Mouse (Mus musculus) bone marrow macrophage, adult 2 months (primary cell): ENCODE results near the gene Pgc. TPM values are rescaled to one million over a fixed set of nuclear protein-coding genes. Genes with fewer than 3 reads are reported as not detected.
A peak's percentile ranks its signal among the peaks of the same experiment; 100 is the strongest.

Experiments used
- H3K27ac ChIP-seq: 2 replicates; pipeline ENCODE4 v1.5.1; 2012; ENCODE audit warnings: low read depth, low read length; ENCODE audit not compliant: insufficient read depth
- H3K4me1 ChIP-seq: 2 replicates; pipeline ENCODE4 v1.6.1; 2012; ENCODE audit warnings: low read length; ENCODE audit not compliant: control insufficient read depth, insufficient read depth
- H3K4me3 ChIP-seq: 2 replicates; pipeline ENCODE4 v1.5.1; 2012; ENCODE audit warnings: mild to moderate bottlenecking, low read length, moderate library complexity; ENCODE audit not compliant: insufficient read depth
- CTCF ChIP-seq: IDR thresholded peaks from 2 replicates; pipeline ENCODE4 v1.5.1; 2012; ENCODE audit warnings: low read depth, mild to moderate bottlenecking, low read length, moderate library complexity
- POLR2A ChIP-seq: IDR thresholded peaks from 2 replicates; pipeline ENCODE4 v1.6.1; 2012; ENCODE audit warnings: mild to moderate bottlenecking, low read depth, low read length, borderline replicate concordance
- polyA plus RNA-seq: library from polyadenylated mRNA; stranded (reverse); fragments of >200 nt; gene quantifications from 2 replicates; pipeline ENCODE4 v1.2.4, GENCODE M21; 2012; ENCODE audit not compliant: missing spikeins, insufficient read depth, insufficient read length

Pgc gene
- polyA plus RNA-seq, 1 experiment, result not detected

DNA sequence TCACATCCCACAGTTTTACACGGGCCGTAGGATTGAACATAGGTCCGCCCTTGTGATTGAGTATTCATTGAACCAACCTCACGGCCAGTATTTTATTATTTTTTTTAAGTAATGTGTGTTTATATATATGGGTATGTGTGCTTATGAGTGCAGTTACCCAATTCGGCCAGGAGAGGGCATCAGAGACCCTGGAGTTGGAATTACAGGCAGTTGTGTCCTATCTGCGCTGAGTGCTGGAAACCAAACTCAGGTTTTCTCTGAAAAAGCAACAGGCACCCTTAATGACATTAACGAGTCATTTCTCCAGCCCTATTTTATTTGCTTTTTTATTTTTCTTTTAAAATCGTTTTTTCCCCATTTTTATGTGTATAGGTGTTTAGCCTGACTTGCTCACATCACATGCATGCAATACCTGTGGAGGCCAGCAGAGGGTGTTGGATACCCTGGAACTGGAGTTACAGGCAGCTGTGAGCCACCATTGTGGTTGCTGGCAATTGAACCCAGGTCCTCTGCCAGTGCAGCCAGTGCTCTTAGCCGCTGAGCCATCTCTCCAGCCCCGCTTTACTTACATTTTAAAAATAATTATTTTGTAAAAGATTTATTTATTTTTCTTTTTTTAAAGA is 18.2 kb downstream of the Pgc start:
- TF ChIP-seq POLR2A, result no peak
- no peak for TF ChIP-seq CTCF
- H3K27ac ChIP-seq, result no peak overlapping the region
- no peak overlapping the region for H3K4me3 ChIP-seq
- peaks cover 6% of the 10 kb centered on the region; the same call in 1 of the 2 replicates for H3K4me1 ChIP-seq

DNA sequence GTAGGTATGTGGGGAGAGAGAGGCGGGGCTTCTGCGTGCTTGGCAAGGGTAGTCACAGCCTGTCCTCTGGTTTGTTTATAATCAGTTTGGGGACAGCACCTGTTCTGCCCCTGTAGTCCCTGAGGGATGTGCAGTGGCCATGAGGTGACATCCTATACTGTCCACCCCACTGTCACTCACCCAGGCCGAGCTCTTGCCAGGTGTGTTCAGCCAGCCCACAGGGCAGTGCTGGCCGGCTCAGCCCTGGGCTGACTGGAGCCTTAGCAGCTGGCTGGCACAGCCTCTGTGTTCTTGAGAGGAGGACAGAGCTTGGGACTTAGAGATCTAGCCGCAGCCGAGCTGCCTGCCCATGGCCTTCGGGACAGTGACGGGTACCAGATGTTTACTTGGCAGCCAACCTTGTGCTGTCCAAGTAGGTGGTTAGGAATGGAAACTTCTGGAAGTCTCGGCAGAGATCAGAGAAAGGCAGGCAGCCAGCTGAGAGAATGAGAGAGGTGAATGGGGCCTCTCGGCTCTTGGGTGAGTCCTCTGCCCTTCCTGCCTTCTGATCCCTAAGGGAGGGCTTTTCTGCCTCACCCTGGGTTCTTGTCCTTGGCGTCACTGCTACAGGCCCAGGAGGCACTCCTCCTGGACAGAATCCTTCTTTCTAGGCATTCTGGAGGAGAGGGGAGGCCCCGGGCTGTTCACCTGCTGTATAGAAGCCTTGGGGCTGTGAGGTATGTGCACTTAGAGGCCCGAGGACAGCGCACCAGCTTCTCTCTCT is 22.3 kb downstream of the Pgc start:
- no peak overlapping the region for H3K4me3 ChIP-seq
- TF ChIP-seq CTCF (no peak), POLR2A (no peak)
- peaks cover 7% of the 10 kb centered on the region for H3K4me1 ChIP-seq
- H3K27ac ChIP-seq, result no peak overlapping the region

DNA sequence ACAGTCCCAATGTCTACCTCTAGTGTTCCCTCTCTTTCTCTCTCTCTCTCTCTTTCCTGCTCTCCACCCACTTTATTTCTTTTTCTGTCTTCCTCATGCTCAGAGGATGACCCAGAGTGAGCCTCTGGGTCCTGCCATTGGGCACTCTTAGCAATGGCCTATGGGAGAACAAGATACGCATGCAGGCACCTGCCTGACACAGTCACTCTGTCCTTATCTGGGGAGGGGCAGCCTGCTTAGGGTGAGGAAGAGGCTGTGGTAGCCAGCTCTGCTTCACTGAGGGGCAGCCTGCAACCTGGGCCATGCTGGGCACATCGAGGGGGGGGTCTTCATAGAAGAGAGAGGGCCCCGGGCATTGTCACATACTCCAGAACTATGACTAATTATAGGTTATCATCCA is 23.0 kb downstream of the Pgc start:
- no peak overlapping the region for H3K4me3 ChIP-seq
- no peak for TF ChIP-seq CTCF
- no peak for TF ChIP-seq POLR2A
- H3K4me1 ChIP-seq, result peaks cover 11% of the 10 kb centered on the region
- H3K27ac ChIP-seq, result no peak overlapping the region

DNA sequence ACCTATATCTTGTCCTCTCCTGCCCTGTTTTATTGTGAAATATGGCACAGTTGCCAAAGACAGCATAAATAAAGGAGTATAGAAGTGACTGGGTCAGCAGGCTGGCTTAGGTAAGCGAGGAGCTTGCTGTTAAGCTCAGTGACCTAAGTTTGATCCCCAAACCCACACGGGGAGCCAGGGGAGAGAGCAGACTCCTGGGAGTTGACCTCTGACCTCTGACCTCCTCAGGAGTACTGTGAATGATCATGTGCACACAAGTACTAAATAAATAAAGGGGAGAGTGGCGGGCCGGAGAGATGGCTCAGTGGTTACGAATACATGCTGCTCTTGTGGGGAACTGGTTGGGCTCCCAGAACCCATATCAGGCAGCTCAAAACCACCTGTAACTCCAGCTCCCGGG is 23.5 kb downstream of the Pgc start:
- H3K27ac ChIP-seq, result no peak overlapping the region
- no peak overlapping the region for H3K4me3 ChIP-seq
- TF ChIP-seq CTCF (no peak), POLR2A (no peak)
- H3K4me1 ChIP-seq, result peaks cover 16% of the 10 kb centered on the region

DNA sequence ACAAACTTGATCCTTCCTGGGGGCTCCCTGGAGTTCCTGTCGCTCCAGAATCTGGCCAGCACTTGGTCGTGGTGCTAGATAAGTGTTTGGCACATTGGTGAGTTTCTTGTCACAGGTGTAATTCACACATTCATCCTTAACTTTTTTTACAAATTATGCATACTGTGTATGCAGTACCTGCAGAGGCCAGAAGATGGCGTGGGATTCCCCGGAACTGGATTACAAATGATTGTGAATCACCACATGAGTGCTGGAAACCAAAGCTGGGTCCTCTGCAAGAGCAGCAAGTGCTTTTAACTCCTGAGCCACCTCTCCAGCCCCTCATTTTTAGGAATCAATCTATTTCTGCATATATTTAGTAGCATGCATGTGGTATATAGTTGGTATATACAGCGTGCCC is 25.2 kb downstream of the Pgc start:
- Histone ChIP-seq H3K4me1 (peaks cover 33% of the 10 kb centered on the region), H3K4me3 (no peak overlapping the region), H3K27ac (no peak overlapping the region)
- TF ChIP-seq CTCF, result peak; percentile 28; the same call in 1 of the 2 replicates
- TF ChIP-seq POLR2A, result no peak

DNA sequence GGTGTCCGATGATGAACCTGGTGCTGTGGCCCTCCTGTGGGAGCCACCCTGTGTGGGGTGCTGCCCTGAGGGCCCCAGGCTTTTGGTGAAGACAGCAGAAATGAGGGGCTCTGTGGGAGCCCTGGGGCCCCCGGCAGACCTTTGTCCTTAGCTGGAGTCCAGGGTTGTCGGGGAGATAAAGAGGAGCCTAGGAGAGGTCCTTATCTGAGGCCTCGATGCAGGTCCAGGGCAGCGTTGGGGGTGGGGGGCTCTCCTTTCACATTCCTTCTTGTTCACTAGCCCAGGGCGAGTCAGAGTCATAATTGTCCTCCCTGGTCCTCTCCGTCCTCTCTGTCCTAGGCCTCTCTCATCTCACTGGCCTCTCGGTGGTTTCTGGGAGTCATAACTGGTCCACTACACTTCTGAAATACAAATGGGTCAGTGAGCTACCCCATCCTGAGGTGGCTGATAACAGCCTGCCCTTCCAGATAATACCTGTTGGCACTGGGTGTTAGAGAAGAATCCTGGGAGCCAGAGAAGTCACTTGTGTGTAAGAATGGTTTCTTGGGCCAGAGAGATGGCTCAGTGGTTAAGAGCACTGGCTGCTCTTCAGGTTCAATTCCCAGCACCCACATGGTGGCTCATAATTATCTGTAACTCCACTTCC is 26.6 kb downstream of the Pgc start:
- TF ChIP-seq CTCF (no peak), POLR2A (no peak)
- Histone ChIP-seq H3K4me1 (peaks cover 44% of the 10 kb centered on the region), H3K4me3 (no peak overlapping the region), H3K27ac (peak overlapping the region; percentile 94)

DNA sequence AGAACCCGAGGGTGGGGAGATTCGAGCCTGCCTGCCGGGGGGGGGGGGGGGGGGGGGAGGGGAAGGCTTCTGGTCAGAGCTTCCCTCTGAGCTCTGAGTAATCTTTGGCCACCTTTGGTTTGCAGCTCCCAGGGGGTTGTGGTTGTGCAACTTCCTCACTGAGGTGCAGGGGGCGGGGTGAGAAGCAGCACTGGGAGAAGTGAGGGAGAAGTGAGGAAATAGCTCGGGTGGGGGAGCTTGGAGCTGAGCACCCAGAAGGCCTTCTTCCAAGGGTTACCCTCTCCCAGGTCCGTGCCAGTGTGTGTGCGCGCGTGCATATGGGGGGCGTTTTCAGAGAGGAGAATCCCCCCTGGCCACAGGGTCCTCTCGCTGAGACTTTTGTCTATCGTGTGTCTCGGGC is 27.6 kb downstream of the Pgc start:
- peaks cover 54% of the 10 kb centered on the region for H3K4me1 ChIP-seq

DNA sequence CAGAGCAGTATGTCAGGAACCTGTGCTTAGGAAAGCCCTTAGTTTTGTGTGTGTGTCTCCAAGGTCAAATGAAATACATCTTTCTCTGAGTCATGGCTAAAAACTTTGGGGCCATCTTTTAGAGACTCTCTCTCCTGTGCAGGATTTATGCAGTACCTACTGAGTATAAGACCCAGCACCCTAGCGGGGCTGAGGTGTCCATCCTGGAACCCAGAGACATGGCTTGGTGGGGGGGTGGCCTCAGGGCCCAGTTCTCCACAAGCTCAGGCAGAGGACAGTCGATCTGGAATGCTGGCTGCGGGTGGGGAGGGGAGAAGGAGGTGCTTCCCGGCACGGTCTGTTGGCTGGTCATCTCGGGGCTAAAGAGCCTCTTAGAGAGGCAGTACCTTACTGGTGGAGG is 29.7 kb downstream of the Pgc start:
- Histone ChIP-seq H3K4me3 (no peak overlapping the region), H3K27ac (peak overlapping the region; percentile 82), H3K4me1 (peaks cover 72% of the 10 kb centered on the region)
- TF ChIP-seq POLR2A, result no peak
- TF ChIP-seq CTCF, result no peak

More for the DNA sequence above, 27.6 kb downstream of the Pgc start:
- peak overlapping the region; percentile 53 for H3K4me3 ChIP-seq
- peak overlapping the region; percentile 96 for H3K27ac ChIP-seq
- TF ChIP-seq POLR2A (no peak), CTCF (no peak)

DNA sequence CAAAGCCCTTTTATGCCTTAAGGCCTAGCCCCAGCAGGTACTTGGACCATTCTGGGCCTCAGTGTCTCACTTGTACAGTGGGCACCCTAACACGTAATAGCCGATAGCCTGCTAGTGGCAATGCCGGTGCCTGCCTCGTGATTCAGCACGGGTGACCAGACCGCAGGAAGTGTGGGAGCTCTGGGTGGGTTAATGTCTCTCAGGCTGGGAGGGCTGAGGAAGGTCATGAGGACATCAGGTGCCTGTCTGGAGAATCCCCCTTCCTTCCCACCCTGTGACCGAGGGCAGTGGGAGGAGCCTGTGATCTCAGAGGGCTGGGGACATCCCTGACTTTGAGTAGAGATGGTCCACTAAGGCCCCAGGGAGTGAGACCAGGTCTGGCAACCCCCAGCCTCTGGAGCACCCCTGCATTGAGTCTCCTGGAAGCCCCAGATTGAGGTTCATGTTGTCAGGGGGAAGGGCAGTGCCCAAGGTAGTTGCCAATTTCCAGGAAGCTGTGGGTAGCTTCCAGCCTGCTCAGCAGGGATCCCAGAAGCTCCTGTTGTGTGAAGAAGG is 30.5 kb downstream of the Pgc start:
- H3K27ac ChIP-seq, result peak overlapping the region; percentile 82
- peaks cover 76% of the 10 kb centered on the region for H3K4me1 ChIP-seq
- H3K4me3 ChIP-seq, result no peak overlapping the region
- TF ChIP-seq CTCF, result no peak
- TF ChIP-seq POLR2A, result no peak

DNA sequence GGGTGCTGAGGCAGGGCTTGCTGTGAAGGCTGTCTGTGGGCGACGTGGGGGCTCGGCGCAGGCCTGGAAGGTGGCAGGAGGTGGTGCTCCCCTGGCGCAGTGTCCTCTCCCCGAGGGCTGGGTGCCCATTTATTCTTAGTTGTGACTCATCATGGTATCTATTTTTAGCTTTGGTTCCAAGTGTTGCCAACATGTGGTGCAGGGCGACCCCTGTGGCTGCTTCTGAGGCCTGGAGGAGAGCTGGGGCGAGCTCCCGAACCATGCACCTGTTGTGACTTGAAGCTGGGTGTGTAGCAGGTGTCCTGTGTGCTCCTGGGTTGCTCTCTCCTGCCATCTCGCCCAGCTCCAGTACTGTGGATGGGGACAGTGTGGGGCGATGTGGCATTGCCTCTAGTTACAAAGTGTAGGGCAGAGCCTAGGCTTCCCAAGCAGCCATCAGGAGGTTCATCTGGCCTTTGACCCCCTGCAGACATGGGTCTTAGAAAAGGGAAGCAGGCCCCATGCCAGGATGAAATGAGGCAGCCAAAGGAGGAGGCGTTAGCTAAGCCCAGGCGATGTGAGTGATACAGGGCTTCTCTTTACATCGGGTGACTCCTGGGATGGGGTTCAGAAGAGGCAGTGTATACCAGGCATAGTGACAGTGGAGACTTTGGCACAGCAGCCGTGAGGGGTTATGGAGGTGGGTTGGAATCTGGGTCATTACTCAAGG is 33.2 kb downstream of the Pgc start:
- Histone ChIP-seq H3K27ac (peak overlapping the region; percentile 75), H3K4me3 (peak overlapping the region; percentile 39), H3K4me1 (peaks cover 75% of the 10 kb centered on the region)
- TF ChIP-seq CTCF (peak; percentile 47), POLR2A (no peak)
